Mouse (Mus musculus) lung, embryonic 14.5 days (tissue): ENCODE results near the gene Dcaf8. TPM values are rescaled to one million over a fixed set of nuclear protein-coding genes. Genes with fewer than 3 reads are reported as not detected.

Source experiments
- ATAC-seq: fragments of 200-750 bp; cut with Nextera tagmentation; 2 replicates; pipeline ENCODE4 v1.8.0; 2017; ENCODE audit warnings: mild to moderate bottlenecking, moderate TSS enrichment, moderate library complexity; ENCODE audit not compliant: insufficient read depth
- DNase-seq: peaks from one replicate; pipeline ENCODE4 v3.0.0-alpha.2; 2015
- H3K27ac ChIP-seq: fragments of 300-500 bp; sonication (generic); 2 replicates; pipeline ENCODE4 v1.5.1; 2014; ENCODE audit warnings: low read depth, mild to moderate bottlenecking, moderate library complexity
- H3K27me3 ChIP-seq: fragments of 300-500 bp; sonication (generic); 2 replicates; pipeline ENCODE4 v1.6.1; 2014; ENCODE audit warnings: low read length, control low read depth; ENCODE audit not compliant: insufficient read depth
- H3K36me3 ChIP-seq: fragments of 300-500 bp; sonication (generic); 2 replicates; pipeline ENCODE4 v1.6.1; 2014; ENCODE audit warnings: control low read depth; ENCODE audit not compliant: insufficient read depth
- H3K4me1 ChIP-seq: fragments of 300-500 bp; sonication (generic); 2 replicates; pipeline ENCODE4 v1.6.1; 2014; ENCODE audit warnings: antibody characterized with exemption, control low read depth; ENCODE audit not compliant: insufficient read depth
- H3K4me2 ChIP-seq: fragments of 300-500 bp; sonication (generic); 2 replicates; pipeline ENCODE4 v1.6.1; 2014; ENCODE audit warnings: mild to moderate bottlenecking
- H3K4me3 ChIP-seq: fragments of 300-500 bp; sonication (generic); 2 replicates; pipeline ENCODE4 v1.5.1; 2014; ENCODE audit warnings: low read depth, low read length
- H3K9ac ChIP-seq: fragments of 300-500 bp; sonication (generic); 2 replicates; pipeline ENCODE4 v1.6.1; 2014
- H3K9me3 ChIP-seq: fragments of 300-500 bp; sonication (generic); 2 replicates; pipeline ENCODE4 v1.6.1; 2016; ENCODE audit warnings: low read depth, low read length, control low read depth
- CTCF ChIP-seq: IDR thresholded peaks from 2 replicates; pipeline ENCODE4 v1.5.1; 2016; ENCODE audit warnings: antibody characterized with exemption, low read depth
- WGBS: fragments of 180-500 bp; shearing (Covaris S2); extraction: QIAGEN DNeasy Blood & Tissue Kit; methylation state at CpG from one replicate; pipeline ENCODE4 v1.1.7; 2014; 5-methylcytosine and 5-hydroxymethylcytosine counted together
- polyA plus RNA-seq: library from polyadenylated mRNA; unstranded; fragments of >200 nt; fragmentation: Nextera tagmentation; extraction: Ambion mirVana; gene quantifications from 2 replicates; pipeline ENCODE4 v1.2.1, GENCODE M21; 2014

Dcaf8 gene
- polyA plus RNA-seq, 1 experiment from 2014 or later: 111 TPM

DNA sequence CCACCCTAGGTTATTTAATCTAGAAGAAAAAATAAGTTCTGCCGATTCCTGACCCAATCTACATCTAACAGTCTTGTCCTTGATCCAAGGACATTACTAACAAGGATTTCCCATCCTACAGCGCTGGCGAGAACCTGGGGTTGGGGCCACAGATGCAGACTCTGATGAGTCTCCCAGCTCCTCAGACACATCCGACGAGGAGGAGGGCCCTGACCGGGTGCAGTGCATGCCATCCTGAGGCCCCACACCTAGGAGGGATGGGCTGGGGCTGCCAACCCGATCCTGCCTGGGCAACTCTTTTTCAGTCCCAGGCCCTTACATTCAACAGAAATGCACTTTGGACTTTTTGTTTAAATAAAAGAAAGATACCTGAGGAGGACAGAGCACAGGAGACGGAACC, 46.6 kb downstream of the Dcaf8 start:
- Histone ChIP-seq H3K9me3 (no peaks in the 10 kb centered on the region), H3K36me3 (peaks cover 92% of the 10 kb centered on the region), H3K4me2 (no peak overlapping the region), H3K4me3 (no peak overlapping the region), H3K9ac (no peak overlapping the region), H3K27me3 (no peaks in the 10 kb centered on the region), H3K27ac (no peak overlapping the region), H3K4me1 (no peaks in the 10 kb centered on the region)
- WGBS: 79% methylated on average over 8 of the region's 8 CpGs
- no peak for TF ChIP-seq CTCF
- DNase-seq: no peak
- no peak for ATAC-seq

DNA sequence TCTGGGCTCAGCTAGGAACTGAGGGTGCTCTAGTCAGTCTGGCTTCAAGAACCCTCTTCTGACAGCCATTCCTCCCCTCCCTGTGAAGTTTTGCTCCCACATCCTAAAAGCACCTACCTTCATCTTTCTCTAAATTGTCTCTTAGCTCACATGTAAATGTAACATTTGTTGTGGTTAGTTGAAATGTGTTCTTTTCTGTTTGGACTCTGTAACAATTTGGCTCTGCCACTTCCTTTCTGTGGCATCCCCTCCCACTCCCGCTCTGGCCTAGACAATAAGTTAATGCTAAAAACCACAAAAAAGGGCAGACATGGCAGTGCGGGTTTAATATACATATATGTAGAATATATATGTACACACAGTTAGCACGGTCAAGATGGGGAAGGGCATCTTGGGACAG, 49.3 kb downstream of the Dcaf8 start:
- WGBS: 86% methylated on average over 3 of the region's 3 CpGs
- TF ChIP-seq CTCF: no peak
- DNase-seq: no peak

DNA sequence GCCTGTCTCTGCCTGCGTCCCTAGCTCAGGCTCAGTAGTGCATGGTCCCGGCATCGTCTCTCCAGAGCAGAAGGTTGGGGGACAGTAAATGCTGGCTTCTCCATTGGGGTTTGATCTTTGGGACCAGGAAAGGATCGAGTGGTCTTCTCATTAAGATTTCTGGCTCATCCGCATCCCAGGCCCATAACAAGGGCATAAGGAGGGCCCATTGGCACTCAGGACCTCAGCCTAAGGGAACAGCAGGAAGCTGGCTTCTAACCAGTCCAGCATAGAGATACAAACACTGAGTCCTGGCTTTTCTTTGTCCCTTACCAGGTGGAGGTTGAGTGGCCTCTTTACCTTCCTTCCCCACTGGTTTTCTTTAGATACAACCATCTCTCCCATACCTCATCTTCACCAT, 50.0 kb downstream of the Dcaf8 start:
- Histone ChIP-seq H3K27me3 (no peaks in the 10 kb centered on the region), H3K36me3 (peaks cover 86% of the 10 kb centered on the region), H3K9me3 (no peaks in the 10 kb centered on the region), H3K4me1 (peaks cover 21% of the 10 kb centered on the region), H3K27ac (no peak overlapping the region), H3K9ac (no peak overlapping the region), H3K4me2 (no peak overlapping the region), H3K4me3 (no peak overlapping the region)
- TF ChIP-seq CTCF: no peak
- no peak for DNase-seq
- WGBS: 71% methylated on average over 5 of the region's 5 CpGs
- ATAC-seq: no peak

More for the DNA sequence above, 49.3 kb downstream of the Dcaf8 start:
- Histone ChIP-seq H3K9me3 (no peaks in the 10 kb centered on the region), H3K4me3 (no peak overlapping the region), H3K4me1 (peaks cover 14% of the 10 kb centered on the region), H3K4me2 (no peak overlapping the region), H3K9ac (no peak overlapping the region), H3K36me3 (peaks cover 93% of the 10 kb centered on the region), H3K27me3 (no peaks in the 10 kb centered on the region), H3K27ac (no peak overlapping the region)
- no peak for ATAC-seq

DNA sequence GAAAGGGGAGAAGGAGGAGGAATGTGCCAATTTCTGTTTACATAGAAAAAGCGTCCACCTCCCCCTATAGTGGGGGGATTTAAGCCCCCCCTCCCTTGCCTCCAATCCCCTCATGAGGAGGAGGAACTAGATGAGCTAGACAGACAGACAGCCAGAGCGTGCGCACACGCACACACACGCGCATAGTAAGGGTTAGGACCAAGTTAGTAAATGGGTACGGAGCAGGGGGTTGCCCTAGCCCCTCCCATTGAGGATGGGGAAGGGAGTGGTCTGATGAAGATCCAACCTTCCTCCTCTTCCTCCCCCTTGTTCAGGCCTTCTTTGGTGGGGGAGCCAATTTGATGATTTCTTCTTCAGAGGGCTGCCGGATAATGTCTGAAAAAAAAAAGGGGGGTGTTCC, 50.4 kb downstream of the Dcaf8 start:
- H3K36me3 ChIP-seq: peaks cover 84% of the 10 kb centered on the region
- no peaks in the 10 kb centered on the region for H3K27me3 ChIP-seq
- no peak overlapping the region for H3K4me3 ChIP-seq
- H3K27ac ChIP-seq: no peak overlapping the region
- peaks cover 25% of the 10 kb centered on the region for H3K4me1 ChIP-seq
- H3K9me3 ChIP-seq: no peaks in the 10 kb centered on the region
- H3K4me2 ChIP-seq: no peak overlapping the region
- no peak overlapping the region for H3K9ac ChIP-seq
- DNase-seq (no peak), ATAC-seq (no peak)
- no peak for TF ChIP-seq CTCF
- WGBS: 87% methylated on average over 8 of the region's 8 CpGs

DNA sequence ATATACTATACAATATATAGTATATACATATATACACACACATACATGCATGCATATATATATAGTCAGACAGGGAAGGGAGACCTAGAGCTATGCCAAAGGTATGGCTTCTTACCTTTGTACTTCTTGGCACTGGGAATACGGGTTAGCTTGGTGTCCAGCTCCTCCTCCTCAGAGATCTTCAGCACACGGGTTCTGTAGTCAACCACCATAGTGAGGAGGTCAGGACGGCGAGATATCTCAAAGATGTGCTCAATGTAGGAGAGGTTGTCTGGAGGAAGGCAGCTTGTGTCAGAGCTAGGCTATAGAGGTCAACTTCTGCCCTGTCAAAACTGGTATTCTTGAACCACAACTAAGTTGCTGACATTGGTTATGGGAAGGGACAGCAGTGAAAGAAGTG, 51.1 kb downstream of the Dcaf8 start:
- H3K4me2 ChIP-seq: no peak overlapping the region
- no peak overlapping the region for H3K4me3 ChIP-seq
- ATAC-seq (no peak), DNase-seq (no peak)
- peaks cover 81% of the 10 kb centered on the region for H3K36me3 ChIP-seq
- no peak overlapping the region for H3K9ac ChIP-seq
- peaks cover 32% of the 10 kb centered on the region for H3K4me1 ChIP-seq
- no peaks in the 10 kb centered on the region for H3K9me3 ChIP-seq
- H3K27ac ChIP-seq: no peak overlapping the region
- no peaks in the 10 kb centered on the region for H3K27me3 ChIP-seq
- no peak for TF ChIP-seq CTCF
- 82% methylated on average over 4 of the region's 4 CpGs for WGBS

DNA sequence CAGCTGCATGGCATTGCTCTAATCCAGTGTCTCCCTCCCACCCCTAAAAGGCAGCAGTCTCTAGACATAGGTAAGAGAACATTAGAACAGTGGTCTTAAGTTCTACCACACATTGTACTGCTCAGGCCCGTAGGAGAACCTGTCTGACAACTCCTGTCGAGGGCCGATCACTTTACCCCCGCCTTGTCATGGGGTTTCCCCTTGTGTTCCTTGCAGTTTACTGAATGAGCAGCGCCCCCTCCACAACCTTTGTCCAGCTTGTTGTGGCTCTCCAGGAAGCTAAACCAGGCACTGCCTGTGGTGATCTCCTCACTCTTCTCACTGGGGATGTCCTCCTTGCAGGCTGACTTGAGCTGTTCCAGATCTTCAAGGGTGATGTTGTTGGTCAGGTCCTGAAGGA, 52.3 kb downstream of the Dcaf8 start:
- WGBS: 60% methylated on average over 5 of the region's 5 CpGs
- ATAC-seq: no peak
- Histone ChIP-seq H3K4me2 (no peak overlapping the region), H3K36me3 (peaks cover 71% of the 10 kb centered on the region), H3K27me3 (no peaks in the 10 kb centered on the region), H3K27ac (peak overlapping the region; percentile 46; the same call in 1 of the 2 replicates), H3K9me3 (no peaks in the 10 kb centered on the region), H3K4me1 (peaks cover 43% of the 10 kb centered on the region), H3K4me3 (no peak overlapping the region), H3K9ac (no peak overlapping the region)
- no peak for TF ChIP-seq CTCF
- peak; percentile 51 for DNase-seq

DNA sequence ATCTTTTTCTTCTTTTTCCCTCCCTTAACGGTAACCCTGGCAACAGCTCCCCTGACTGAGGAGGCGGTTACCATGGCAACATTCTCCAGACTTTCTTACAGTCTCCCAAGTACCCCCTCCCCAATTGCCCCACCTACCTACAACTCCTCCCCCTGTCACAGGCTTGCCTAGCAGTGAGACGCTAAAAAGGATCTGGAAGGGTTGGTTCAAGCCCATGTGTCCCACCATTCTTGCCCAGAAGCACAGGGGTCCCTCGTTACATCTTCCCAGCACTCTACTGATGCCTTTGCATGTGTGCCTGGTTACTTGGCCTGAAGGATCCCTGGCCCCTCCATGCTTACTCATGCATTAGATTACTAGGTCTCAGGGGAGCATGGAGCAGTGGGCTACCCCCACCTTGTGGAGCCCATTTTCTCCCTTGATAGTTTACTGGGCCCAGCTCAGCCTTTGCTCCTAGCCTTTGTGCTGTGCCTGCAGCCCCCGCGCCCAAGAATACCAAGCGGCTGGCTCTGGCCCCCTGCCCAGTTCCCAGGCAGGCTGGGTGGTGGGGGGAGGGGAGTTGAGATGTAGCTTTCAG, 53.1 kb downstream of the Dcaf8 start:
- peak; percentile 51 for DNase-seq
- H3K27ac ChIP-seq: peak overlapping the region; percentile 63
- no peak for TF ChIP-seq CTCF
- ATAC-seq: no peak
- 37% methylated on average over 7 of the region's 7 CpGs for WGBS
- H3K9me3 ChIP-seq: no peaks in the 10 kb centered on the region
- peaks cover 63% of the 10 kb centered on the region for H3K36me3 ChIP-seq
- H3K27me3 ChIP-seq: no peaks in the 10 kb centered on the region
- H3K9ac ChIP-seq: no peak overlapping the region
- H3K4me1 ChIP-seq: peaks cover 49% of the 10 kb centered on the region
- H3K4me3 ChIP-seq: no peak overlapping the region
- H3K4me2 ChIP-seq: peak overlapping the region; percentile 18; the same call in 1 of the 2 replicates
